Mouse (Mus musculus) cerebellum, adult 9-10 months (tissue): ENCODE results near the gene Lmo1.

ENCODE experiments used
- DNase-seq: peaks from one replicate; pipeline ENCODE4 v3.0.0; 2022

Lmo1 gene

DNA sequence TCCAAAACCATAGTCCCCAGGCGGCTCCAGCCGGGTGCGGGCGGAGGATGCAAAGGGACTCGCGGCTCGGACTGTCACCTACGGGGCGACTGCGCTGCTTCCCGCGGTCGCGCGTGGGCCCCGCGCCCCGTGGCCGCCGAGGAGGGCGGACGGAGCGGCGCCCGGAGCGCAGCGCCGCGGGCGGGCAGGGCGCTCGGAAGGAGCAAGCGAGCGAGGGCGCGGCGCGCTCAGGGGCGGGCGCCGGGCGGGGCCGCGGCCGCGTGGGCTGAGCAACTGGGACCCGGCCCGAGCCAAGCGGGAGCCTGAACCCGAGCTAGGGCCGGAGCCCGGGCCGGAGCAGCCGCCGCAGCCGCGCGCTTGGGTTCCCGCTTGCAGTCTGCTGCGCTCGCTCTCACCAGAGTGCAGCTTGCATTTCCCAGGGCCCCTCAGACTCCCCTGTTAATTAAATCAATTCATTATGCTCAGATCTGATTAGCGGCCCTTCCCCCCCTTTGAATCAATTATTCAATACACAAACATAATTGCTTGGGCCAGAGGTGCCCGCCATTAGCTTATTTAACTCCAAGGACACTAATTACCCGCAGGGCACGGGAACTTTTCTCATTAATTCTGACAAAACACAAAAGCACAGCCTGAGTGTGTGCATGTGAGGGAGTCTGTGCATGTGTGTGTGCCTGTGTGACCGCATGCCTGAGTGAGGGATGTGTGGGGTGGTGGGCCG is at the start of gene Lmo1:
TSS of gene Lmo1 (minus strand) at position 259 of the 721 bp plus-strand sequence.
- peak; percentile 37 for DNase-seq

- no peak for DNase-seq
Observed at GRCm38 (mm10) chr7:109221716-109222110, 46.7 kb upstream of the Lmo1 start.

DNA sequence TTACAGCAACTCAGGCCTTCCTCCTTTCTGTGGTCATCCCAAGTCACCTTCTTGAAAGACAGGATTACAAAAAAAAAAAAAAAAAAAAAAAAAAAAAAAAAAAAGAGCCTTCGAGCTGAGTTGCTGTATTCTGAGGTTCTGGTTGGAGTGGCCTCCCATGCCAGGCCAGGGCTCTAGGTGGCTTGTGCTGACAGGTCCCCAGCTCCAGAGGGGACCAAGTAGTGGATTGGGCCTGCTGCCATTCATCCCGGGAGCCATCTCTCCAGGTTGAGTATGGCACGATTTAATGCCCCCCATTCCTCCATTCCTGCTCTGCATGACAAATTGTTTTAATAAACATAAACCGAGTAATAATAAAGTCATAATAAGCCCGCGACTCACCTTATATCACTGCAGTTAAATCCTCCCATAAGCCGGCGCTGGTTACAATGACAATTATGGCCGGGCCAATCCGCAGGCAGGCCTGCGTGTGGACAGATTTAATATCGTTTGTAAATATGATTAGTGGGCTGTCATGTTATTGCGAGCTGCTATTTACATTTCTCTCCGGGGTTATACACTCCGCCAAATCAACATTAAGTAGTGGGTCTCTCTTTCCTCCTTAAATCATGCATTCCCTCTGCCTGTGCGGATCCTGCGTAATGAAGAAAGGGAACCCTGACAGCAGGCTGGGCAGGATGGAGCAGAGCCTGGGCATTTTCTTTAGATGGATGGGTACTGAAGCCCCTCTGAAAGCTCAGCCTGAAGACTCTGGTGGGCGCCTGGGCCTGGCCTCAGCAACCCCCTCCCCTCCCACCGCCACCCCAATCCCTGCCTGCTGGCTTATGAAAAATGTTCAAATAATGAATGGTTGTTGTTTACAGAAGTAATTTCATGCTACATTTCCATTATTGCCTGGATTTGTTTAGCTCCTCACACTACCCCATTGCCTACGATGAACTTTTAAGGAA is 46.0 kb upstream of the Lmo1 start:
- DNase-seq = no peak

GRCm38 (mm10) chr7:109220026-109220425 is 45.0 kb upstream of the Lmo1 start:
- no peak for DNase-seq

- no peak for DNase-seq
Observed at GRCm38 (mm10) chr7:109218977-109219271, 43.9 kb upstream of the Lmo1 start.

- DNase-seq = peak; percentile 77
Observed at GRCm38 (mm10) chr7:109218130-109218976, 43.3 kb upstream of the Lmo1 start.

DNA sequence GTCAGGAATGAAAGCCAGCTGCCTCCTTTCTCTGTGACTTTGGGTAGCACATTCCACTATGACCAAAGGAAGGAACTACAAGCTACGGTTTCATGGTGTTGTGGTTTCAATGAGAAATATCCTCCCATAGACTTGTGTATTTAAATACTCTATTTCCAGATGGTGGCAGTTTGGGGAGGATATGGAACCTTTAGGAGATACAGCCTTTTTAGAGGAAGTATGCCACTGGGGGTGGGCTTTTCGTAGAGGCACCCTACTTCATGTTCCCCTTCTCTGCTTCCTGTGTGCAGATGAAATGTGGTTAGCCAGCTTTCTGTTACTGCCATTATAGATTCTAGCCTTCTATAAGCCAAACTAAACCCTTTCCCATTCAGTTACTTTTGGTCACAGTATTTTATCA is 34.8 kb upstream of the Lmo1 start:
- no peak for DNase-seq

DNA sequence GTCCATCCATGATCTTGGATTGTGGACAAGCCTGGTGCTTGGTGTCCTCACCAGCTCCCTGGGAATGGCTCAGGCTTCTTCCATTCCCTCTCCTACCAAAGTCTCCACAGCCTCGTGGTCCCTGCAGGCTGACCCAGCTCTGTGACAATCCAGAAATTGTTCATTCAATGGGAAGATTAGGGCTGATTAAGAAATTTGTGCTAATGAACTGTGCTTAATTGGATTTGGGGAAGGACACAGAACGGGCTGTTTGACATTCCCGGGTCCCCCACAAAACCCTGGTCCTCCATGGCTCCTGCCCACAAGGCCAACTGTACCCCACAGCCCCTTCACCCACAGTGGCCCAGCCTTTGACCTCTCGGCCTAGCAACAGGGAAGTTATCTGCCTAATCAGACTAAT is 32.8 kb upstream of the Lmo1 start:
- no peak for DNase-seq

GRCm38 (mm10) chr7:109206358-109206757 is 31.4 kb upstream of the Lmo1 start:
- no peak for DNase-seq

- DNase-seq = no peak
Observed at GRCm38 (mm10) chr7:109203140-109203539, 28.1 kb upstream of the Lmo1 start.

- DNase-seq = no peak
Observed at GRCm38 (mm10) chr7:109200559-109200958, 25.6 kb upstream of the Lmo1 start.

- no peak for DNase-seq
Observed at GRCm38 (mm10) chr7:109197161-109197650, 22.2 kb upstream of the Lmo1 start.

- DNase-seq = no peak
Observed at GRCm38 (mm10) chr7:109196399-109197082, 21.5 kb upstream of the Lmo1 start.

DNA sequence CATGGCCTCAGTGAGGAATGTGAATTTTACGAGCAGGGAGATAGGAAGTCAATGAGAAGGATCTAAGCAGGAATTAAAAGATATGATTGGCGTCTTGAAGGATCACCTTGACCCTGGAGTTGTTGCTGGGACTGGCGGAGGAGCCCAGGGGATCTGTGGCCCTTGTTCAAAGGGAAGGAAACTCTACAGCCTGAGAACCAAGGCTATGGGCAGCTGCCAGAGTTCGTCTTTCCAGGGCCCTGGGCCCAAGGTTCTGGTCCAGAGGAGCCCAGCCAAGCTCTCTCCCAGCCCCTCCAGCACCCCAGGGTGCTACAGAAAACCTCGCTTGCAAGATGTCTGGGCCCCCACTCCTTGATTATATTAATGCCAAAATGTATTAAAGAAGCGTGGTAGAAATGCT is 21.0 kb upstream of the Lmo1 start:
- DNase-seq = no peak

- DNase-seq = no peak
Observed at GRCm38 (mm10) chr7:109194850-109195249, 19.8 kb upstream of the Lmo1 start.

DNA sequence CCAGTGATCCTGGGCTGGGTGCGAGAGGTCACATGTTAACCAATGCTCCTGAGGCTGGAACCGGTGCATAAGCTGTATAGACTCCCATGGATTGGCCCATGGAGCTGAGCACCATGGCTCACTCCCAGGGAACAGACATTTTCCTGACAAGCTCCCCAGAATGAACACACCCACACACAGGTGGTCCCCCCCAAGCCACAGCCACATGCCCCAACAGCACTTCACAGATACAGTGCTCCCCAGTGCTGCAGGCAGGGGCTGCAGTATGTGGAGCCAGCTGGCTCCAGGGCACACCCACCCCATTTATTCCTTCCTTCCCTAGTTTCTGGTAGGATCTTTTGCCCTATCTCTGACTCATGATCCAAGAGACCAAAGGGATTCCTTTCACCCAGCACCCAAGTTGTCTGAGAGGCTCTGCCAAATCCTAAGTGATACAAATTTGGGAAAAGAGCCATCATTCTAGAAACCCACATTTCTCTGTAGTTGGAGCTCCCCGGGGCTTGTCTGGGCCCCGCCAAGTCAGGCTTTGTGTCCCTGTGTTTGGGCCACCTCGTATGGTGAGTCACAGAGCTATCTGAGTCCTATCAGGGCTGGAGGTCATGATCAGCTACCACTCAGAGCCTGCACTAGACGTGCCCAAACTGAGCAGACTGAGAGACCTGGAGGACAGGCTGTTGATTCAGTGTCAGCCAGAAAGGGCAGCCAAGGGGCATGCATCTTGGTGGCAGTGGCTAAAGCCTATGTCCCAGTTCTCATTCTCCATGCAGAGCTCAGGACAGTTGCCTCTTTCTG is 12.4 kb upstream of the Lmo1 start:
- DNase-seq = no peak

DNA sequence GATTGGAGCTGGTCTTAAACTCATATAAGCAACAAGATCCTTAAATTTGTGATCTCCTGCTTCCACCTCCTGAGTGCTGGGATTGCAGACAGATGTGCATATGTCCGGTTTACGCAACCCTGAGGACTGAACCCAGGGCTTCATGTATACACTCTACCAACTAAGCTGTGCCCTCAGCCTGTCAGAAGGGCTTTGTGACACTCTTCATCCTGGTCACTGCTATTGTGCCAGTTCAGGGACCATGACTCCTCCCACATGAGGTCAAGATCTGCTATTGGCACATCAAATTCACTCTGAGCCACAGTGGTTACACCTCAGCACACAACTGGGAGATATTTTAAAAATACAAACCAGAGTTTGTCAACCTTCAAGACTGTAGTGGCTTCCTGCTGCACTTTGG is 11.0 kb upstream of the Lmo1 start:
- DNase-seq = no peak

DNA sequence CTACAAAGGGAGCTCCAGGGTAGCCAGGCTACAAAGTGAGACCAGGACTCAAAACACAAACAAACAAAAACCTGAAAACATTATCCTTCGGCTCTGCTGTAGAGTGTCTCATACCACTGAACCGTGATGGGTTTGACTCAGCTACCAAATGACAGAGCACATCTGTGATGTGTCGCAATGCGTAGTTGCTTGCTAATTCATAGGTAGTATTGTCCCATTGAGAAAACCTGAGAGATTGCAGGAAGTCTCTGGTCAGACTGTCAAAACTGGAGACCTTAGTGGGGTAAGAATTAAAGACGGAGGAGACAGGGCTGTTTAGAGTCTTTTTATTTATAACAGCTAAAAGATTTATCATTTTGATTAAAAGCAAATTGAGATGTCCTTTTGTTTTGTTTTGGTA is 10.6 kb upstream of the Lmo1 start:
- no peak for DNase-seq

DNA sequence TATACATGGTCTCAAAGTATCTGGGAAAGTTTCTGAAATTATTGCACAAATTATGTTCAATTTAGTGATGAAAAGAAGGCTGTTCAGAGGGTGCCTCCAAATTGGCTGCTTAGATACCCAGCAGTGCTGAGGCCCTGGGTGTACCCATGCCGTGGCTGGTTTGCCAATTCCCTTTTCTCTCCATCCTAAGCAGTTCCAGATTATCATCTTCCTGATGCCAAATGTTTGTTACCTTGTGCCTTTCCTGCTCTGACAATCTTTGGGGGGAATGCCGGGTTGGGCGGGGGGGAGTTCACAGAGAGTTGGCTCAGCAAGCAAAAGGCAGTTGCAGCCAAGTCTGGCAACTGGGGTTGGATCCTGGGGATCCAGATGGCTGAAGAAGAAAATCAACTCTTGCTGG is 1.7 kb upstream of the Lmo1 start:
- DNase-seq = no peak

GRCm38 (mm10) chr7:109175670-109176625 is 941 bp upstream of the Lmo1 start:
- peak; percentile 27 for DNase-seq
